Mouse (Mus musculus): ENCODE results near the gene Ralgps2. TPM values are rescaled to one million over a fixed set of nuclear protein-coding genes. Genes with fewer than 3 reads are reported as not detected.

Ralgps2 gene
- 11.3 and 22.4 TPM in 2 replicates for total RNA-seq (2014; fragmentation: Nextera tagmentation)
- 12.7 and 28.2 TPM in 2 replicates for total RNA-seq (2017)

DNA sequence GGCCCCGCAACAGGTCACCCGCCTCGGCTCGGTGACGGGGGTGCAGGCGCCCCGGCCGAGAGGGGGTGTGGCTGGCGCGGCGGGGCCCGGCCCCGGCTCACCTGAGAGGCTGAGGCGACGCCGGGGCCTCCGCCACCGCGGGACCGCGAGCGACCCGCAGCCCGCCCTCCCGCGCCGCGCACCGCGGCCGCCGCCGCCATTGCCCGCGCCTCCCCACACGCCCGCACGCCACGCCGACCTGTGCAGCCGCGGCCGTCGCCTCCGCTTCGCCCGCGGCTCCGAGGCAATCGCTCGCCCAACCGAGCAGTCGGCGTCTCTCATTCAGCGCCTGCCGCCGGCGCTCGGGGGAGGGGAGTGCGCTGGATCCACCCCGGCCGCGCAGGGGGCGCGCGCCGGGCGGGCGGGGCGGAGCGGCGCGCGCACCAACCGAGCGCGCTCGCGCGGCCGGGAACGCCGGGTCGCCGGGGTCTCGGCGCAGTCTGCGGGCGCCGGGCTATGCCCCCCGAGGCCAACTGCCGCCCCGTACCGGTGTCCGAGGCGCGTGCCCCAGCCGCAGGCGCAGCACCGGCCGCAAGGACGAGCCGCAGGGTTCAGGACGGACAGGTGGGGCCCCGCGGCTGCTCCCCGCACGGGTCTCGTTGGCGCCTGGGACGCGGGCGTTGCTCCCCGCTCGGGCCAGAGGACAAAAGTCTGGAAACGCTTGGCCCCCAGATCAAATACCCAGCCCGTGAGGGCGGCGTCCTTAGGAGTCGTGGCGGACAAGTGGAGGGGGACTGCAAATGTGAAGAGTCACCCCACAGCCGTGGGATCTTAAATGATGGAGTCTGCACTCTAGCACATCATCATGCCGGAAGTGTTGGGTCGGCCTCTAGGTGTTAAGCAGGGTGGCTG lies at the start of gene Ralgps2:
Gene Ralgps2 (minus strand): TSS at position 376 of the 891 bp plus-strand sequence.
- peak; percentile 46 for ATAC-seq (replicated peaks; ENCODE audit: low FRiP score, low TSS enrichment, poor library complexity, severe bottlenecking)

GRCm38 (mm10) chr1:156987576-156987975 lies 48.1 kb upstream of the Ralgps2 start:
- no peak for ATAC-seq (replicated peaks; ENCODE audit: low FRiP score, low TSS enrichment, poor library complexity, severe bottlenecking)

DNA sequence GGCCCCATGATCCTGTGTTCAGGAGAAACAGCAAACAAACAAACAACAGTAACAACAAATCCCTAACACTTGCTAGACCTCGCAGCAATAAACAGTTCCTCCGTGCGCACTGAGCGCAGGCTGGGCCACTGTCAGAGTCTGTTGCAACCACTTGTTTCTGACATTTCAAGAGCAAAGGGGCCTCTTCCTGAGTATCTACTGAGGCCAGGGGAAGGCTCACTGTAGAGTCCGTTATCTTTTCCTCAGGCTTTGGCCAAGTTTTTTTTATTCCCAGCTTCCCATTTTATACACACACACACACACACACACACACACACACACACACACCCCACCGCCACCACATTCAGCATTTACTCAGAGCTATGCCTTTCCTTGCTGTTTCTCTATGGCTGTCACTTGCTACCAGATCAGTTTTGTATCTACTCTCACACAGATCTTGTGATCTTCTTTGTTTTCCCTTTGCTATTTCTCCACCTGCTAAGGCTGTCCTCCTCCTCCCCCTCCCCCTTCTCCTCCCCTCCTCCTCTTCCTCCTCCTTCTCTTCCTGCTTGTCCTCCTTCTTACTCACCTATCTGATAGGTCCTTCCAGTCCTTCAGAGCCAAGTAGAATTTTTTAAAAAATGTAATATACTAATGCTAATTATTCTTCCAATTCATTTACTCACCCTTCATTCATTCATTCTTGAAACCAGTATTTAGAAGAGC lies 47.4 kb upstream of the Ralgps2 start:
- ATAC-seq (replicated peaks; ENCODE audit: low FRiP score, low TSS enrichment, poor library complexity, severe bottlenecking), result no peak

DNA sequence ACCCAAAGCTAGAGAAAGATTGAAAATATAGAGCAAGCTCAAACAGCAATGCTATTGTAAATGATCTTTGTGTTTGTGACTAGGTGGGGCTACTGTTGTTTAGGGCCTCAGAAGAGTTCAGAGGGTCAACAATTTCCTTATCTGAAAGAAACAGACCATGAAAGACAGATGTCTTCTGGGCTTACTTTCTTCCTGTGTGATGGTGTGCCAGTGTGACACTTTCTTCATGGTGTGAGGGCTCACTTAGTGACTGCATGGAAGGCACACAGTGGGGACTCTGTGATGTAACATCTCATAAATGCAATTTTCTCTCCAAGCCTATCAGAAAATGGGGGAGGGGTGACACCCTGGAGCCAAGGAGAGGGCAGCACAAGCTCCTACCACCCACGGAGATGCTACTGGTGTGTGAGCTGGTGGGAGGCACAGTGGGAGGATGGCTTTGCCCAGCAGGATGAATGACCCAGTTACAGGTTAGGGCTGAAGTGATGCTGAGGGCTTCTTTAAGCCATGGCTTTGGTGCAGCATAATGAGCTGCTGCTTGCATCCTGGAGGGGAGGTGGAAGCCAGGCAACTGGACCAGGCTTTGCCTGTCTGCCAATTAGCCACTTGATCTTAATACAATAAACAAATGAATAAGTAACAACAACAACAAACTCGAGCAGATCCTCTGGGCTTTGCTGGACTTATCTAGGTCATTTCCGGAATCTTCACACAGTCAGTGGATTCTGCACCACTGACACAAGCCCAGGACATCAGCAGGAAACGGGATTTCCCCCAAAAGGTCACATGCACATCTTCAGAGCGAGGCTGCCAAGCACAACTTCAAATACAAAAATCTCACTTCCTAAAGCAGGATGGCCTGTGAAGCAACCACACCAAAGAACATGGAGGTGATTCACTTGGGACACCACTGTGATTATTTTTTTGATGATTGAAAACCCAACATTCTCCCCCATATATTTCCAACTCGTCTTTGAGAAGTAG lies 46.5 kb upstream of the Ralgps2 start:
- peak; percentile 42; the same call in 1 of the 2 replicates for ATAC-seq (replicated peaks; ENCODE audit: low FRiP score, low TSS enrichment, poor library complexity, severe bottlenecking)

GRCm38 (mm10) chr1:156983009-156983870 lies 43.8 kb upstream of the Ralgps2 start:
- ATAC-seq (replicated peaks; ENCODE audit: low FRiP score, low TSS enrichment, poor library complexity, severe bottlenecking), result no peak

DNA sequence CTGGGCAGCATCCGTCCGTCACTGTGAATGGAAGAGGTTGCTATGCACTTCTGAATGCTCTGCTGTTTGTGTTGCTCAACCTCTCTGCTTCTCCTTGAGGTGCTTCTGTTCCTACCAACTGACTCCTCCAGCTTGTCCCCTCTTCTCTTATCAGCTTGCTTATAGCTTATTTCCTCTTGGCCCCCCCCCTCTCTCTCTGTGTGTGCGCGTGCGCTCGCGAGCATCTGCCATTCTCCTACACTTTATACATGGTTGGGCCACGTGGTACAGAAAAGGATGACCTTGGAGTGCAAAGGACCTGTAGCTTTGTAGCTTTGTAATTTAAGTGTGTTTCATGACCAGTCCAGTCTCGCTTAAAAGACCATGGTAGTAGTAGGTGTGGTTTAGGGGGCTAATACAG lies 42.5 kb upstream of the Ralgps2 start:
- peak; percentile 45 for ATAC-seq (replicated peaks; ENCODE audit: low FRiP score, low TSS enrichment, poor library complexity, severe bottlenecking)

DNA sequence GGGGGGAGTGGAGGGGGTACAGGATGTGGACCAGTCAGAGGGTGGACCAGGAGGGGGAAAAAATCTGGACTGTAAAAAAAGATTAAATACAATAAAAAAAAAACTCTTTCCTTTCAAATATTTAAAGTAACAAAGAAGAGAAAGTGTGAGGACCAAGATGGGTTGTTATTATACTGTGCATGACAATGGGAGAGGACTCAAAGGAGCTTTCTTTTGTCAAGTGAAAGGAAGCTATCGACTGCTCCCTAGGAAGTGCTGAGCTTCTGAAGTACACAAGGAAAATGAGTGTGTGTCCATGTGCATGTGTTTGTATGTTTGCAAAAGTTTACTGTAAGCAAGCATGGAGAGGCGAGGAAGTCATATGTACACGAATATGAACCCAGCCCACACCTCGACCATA lies 40.3 kb upstream of the Ralgps2 start:
- no peak for ATAC-seq (replicated peaks; ENCODE audit: low FRiP score, low TSS enrichment, poor library complexity, severe bottlenecking)

GRCm38 (mm10) chr1:156978656-156979055 lies 39.2 kb upstream of the Ralgps2 start:
- ATAC-seq (replicated peaks; ENCODE audit: low FRiP score, low TSS enrichment, poor library complexity, severe bottlenecking), result peak; percentile 45; the same call in 1 of the 2 replicates

GRCm38 (mm10) chr1:156973857-156974256 lies 34.4 kb upstream of the Ralgps2 start:
- ATAC-seq (replicated peaks; ENCODE audit: low FRiP score, low TSS enrichment, poor library complexity, severe bottlenecking), result no peak

DNA sequence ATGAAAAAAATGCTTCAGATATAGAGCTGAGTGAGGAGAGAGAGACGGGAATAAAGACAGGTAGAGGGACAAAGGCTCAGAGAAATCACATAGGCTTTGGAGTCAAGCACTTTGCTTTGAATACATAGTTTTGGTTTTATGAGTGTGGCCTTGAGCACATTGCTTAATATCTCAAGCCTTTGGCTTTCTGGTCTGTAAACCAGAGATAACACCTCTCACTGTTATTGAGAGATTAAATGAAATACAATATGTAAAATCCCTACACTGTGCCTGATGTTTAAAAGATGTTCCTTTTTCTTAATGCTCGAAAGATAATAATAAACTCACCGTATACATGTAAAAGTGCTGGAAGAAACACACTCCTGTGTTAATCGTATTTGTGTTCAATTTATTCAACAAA lies 33.0 kb upstream of the Ralgps2 start:
- ATAC-seq (replicated peaks; ENCODE audit: low FRiP score, low TSS enrichment, poor library complexity, severe bottlenecking), result peak; percentile 56

GRCm38 (mm10) chr1:156971206-156971811 lies 31.9 kb upstream of the Ralgps2 start:
- ATAC-seq (replicated peaks; ENCODE audit: low FRiP score, low TSS enrichment, poor library complexity, severe bottlenecking), result peak; percentile 36; the same call in 1 of the 2 replicates

DNA sequence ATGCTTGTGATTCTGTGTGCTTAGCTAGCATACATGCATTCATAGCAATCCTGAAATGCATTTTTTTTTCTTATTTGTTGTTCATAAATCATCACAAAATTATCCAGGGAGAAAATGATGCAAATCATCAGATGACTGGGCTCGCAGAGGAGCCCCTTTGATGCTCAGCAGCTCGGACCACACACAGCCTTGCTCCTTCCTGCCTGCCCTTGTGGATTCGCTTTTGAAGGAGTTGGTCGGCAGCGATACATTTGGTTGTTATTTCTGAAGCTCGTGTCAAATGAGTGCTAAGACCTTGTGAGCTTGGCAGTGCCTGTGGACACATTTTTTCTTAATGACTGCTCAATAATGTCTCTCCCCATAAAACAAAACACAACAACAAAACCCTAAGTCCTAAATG lies 31.2 kb upstream of the Ralgps2 start:
- ATAC-seq (replicated peaks; ENCODE audit: low FRiP score, low TSS enrichment, poor library complexity, severe bottlenecking), result no peak

- no peak for ATAC-seq (replicated peaks; ENCODE audit: low FRiP score, low TSS enrichment, poor library complexity, severe bottlenecking)
Observed at GRCm38 (mm10) chr1:156968107-156968506, 28.7 kb upstream of the Ralgps2 start.

- no peak for ATAC-seq (replicated peaks; ENCODE audit: low FRiP score, low TSS enrichment, poor library complexity, severe bottlenecking)
Observed at GRCm38 (mm10) chr1:156964586-156964932, 25.1 kb upstream of the Ralgps2 start.

DNA sequence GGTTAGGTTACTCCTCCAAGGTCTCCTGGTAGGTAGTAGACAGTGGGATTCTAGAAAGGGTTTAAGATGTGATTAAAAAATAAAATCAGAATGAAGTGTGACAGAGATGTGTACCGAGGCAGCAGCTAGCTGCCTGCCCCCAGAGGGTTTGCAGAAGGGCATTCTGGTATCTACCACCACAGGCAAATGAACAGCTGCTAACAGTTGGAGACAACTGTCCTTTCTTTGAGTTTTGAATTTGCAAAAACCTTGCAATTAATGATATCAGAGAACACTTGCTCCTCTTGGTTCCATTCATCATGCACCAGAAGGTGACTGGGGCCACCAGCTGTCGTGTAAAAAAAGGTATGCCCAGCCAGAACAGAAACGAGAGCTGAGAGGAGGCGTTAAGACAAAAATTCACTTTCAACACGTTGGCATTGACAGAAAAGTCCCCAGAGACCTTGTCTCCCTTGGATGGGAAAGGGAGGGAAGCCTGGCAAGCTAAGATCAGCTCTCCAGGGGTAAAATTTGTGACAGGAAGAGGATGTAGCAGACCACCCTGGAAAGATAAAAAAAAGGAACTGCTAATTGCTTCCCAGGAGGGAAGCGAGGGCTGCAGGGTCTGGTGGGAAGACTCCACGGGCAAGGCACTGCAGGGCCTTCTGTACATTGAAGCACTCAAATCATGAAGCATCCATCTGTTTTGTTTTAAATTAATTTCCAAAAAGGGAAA lies 24.6 kb upstream of the Ralgps2 start:
- no peak for ATAC-seq (replicated peaks; ENCODE audit: low FRiP score, low TSS enrichment, poor library complexity, severe bottlenecking)

DNA sequence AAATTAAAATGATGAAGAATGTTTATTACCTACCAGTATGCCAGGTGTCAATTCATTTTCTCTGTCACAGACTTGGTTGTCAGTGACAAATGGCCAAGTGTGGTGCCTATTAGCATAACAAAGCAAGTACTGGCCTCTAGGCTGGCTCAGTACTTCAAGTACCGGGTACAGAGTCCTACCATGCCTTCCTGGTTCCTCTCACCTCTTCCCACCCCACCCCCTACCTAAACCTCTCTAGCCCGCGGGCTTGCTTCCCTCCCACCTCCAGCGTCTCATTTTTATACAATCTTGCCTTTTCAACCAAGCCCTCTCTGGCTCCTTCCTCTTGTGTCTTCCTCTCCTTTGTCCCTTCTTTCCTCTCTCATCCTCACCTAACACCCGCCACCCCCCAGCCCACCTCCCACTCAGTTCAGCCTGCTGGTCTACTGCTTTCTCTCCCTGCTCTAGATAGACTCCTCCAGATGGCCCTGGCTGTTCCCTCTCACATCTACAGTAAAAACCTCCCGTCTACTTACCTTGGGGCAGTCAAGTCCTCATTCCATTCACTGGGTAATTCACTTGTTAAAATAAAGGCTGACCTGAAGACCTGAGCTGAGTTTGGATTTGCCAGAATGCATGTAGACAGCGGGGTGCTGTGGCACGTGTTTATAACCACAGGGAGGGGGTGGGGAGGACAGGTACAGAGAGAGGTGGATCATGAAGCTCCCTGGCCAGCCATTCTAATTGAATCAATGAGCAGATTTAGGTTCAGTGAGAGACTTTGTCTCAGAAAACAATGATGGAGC lies 22.2 kb upstream of the Ralgps2 start:
- ATAC-seq (replicated peaks; ENCODE audit: low FRiP score, low TSS enrichment, poor library complexity, severe bottlenecking), result no peak

DNA sequence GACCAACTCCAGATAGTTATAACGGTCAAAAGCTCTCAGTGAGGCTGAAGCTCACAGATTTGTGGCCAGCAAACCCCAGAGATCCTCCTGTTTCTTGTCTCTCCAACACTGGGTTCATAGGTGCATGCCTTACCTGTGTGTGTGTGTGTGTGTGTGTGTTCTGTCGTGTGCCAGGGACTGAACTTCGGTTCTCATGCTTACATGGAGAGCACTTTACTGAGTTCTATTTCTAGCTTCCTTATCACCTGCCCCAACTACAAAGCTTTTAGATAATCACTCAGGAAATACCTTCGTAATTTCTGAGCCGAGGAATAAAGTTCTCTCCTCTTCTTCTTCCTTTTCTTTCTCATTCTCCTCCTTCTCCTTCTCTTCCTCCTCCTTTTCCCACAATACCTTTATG lies 19.6 kb upstream of the Ralgps2 start:
- ATAC-seq (replicated peaks; ENCODE audit: low FRiP score, low TSS enrichment, poor library complexity, severe bottlenecking), result no peak
